Mouse (Mus musculus) midbrain, embryonic 14.5 days (tissue): ENCODE results near the gene Cacna1g. TPM values are rescaled to one million over a fixed set of nuclear protein-coding genes. Genes with fewer than 3 reads are reported as not detected.

Source experiments
- ATAC-seq: fragments of 200-750 bp; cut with Nextera tagmentation; 2 replicates; pipeline ENCODE4 v1.8.0; 2017; ENCODE audit warnings: moderate number of reproducible peaks, moderate library complexity; ENCODE audit not compliant: low FRiP score, low TSS enrichment
- DNase-seq: peaks from one replicate; pipeline ENCODE4 v3.0.0-alpha.2; 2015
- H3K27ac ChIP-seq: fragments of 300-500 bp; sonication (generic); replicated peaks from 2 replicates; pipeline ENCODE4 v1.5.1; 2014; ENCODE audit warnings: mild to moderate bottlenecking, low read depth, low read length, moderate library complexity
- H3K27me3 ChIP-seq: fragments of 300-500 bp; sonication (generic); 2 replicates; pipeline ENCODE4 v1.6.1; 2014; ENCODE audit warnings: low read length, control low read depth, mixed read lengths; ENCODE audit not compliant: control insufficient read depth, insufficient read depth
- H3K36me3 ChIP-seq: fragments of 300-500 bp; sonication (generic); 2 replicates; pipeline ENCODE4 v1.6.1; 2014; ENCODE audit warnings: low read length, control low read depth; ENCODE audit not compliant: control insufficient read depth, insufficient read depth
- H3K4me1 ChIP-seq: fragments of 300-500 bp; sonication (generic); 2 replicates; pipeline ENCODE4 v1.6.1; 2014; ENCODE audit warnings: mild to moderate bottlenecking, antibody characterized with exemption, low read length, control low read depth; ENCODE audit not compliant: control insufficient read depth, insufficient read depth
- H3K4me2 ChIP-seq: fragments of 300-500 bp; sonication (generic); 2 replicates; pipeline ENCODE4 v1.6.1; 2014; ENCODE audit warnings: mild to moderate bottlenecking, low read length, moderate library complexity
- H3K4me3 ChIP-seq: fragments of 300-500 bp; sonication (generic); replicated peaks from 2 replicates; pipeline ENCODE4 v1.5.1; 2014; ENCODE audit warnings: low read depth, low read length
- H3K9ac ChIP-seq: fragments of 300-500 bp; sonication (generic); replicated peaks from 2 replicates; pipeline ENCODE4 v1.6.1; 2014; ENCODE audit warnings: mild to moderate bottlenecking, low read length, moderate library complexity
- H3K9me3 ChIP-seq: fragments of 300-500 bp; sonication (generic); 2 replicates; pipeline ENCODE4 v1.6.1; 2016; ENCODE audit warnings: low read length, control low read depth, mixed read lengths; ENCODE audit not compliant: control insufficient read depth
- WGBS: fragments of 180-500 bp; shearing (Covaris S2); extraction: QIAGEN DNeasy Blood & Tissue Kit; methylation state at CpG from one replicate; pipeline ENCODE4 v1.1.7; 2014; 5-methylcytosine and 5-hydroxymethylcytosine counted together
- polyA plus RNA-seq: library from polyadenylated mRNA; unstranded; fragments of >200 nt; fragmentation: Nextera tagmentation; extraction: Ambion mirVana; gene quantifications from 2 replicates; pipeline ENCODE4 v1.2.1, GENCODE M21; 2014

Gene Cacna1g
- polyA plus RNA-seq, 1 experiment from 2014 or later: 20.1 TPM

DNA sequence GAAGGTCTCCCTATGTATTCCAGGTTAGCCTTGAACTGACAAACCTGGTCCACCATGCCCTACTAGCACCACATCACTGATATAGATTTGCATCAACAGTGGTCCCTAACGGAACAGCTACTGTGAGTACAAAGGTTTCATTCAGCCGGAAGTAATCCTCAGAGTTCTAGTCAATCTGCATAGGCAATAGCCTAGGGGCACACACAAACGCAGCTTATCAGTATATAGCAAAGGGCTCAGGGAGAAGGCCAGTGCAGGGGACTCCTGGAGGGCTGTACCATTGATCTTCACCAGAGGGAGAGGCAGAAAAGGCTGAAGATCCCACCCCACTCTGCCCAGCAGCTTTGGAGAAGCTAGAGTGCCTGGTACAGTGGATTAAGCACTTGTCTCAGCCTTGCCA lies 27.0 kb downstream of the Cacna1g start:
- no peaks in the 10 kb centered on the region for H3K27me3 ChIP-seq
- peaks cover 30% of the 10 kb centered on the region for H3K4me1 ChIP-seq
- H3K4me3 ChIP-seq: no peak overlapping the region
- no peak overlapping the region for H3K9ac ChIP-seq
- 7% methylated on average over 3 of the region's 3 CpGs for WGBS
- no peaks in the 10 kb centered on the region for H3K9me3 ChIP-seq
- DNase-seq: peak; percentile 61
- H3K4me2 ChIP-seq: no peak overlapping the region
- H3K27ac ChIP-seq: 0 out of 2 replicates have a peak overlapping the region, but pooled peaks have one; percentile 2
- peak; percentile 7; the same call in 1 of the 2 replicates for ATAC-seq
- peaks cover 16% of the 10 kb centered on the region for H3K36me3 ChIP-seq

GRCm38 (mm10) chr11:94445300-94445699 lies 28.7 kb downstream of the Cacna1g start:
- H3K36me3 ChIP-seq: peaks cover 16% of the 10 kb centered on the region
- H3K4me3 ChIP-seq: no peak overlapping the region
- DNase-seq (no peak), ATAC-seq (no peak)
- no peak overlapping the region for H3K4me2 ChIP-seq
- no peak overlapping the region for H3K27ac ChIP-seq
- no peak overlapping the region for H3K9ac ChIP-seq
- 40% methylated on average over 4 of the region's 4 CpGs for WGBS
- H3K4me1 ChIP-seq: peaks cover 45% of the 10 kb centered on the region
- no peaks in the 10 kb centered on the region for H3K9me3 ChIP-seq
- no peaks in the 10 kb centered on the region for H3K27me3 ChIP-seq

- 35% methylated on average over 5 of the region's 5 CpGs for WGBS
- ATAC-seq: no peak
- H3K27ac ChIP-seq: no peak overlapping the region
Observed at GRCm38 (mm10) chr11:94444829-94445228, 29.2 kb downstream of the Cacna1g start.

GRCm38 (mm10) chr11:94441752-94442151 lies 32.2 kb downstream of the Cacna1g start:
- Histone ChIP-seq H3K4me3 (no peak overlapping the region), H3K27me3 (no peaks in the 10 kb centered on the region), H3K27ac (peak overlapping the region; percentile 49; the same call in 1 of the 2 replicates), H3K4me2 (no peak overlapping the region), H3K9ac (no peak overlapping the region), H3K9me3 (no peaks in the 10 kb centered on the region), H3K36me3 (peaks cover 23% of the 10 kb centered on the region), H3K4me1 (peaks cover 39% of the 10 kb centered on the region)
- no peak for ATAC-seq
- no peak for DNase-seq
- 51% methylated on average over 9 of the region's 9 CpGs for WGBS

More at GRCm38 (mm10) chr11:94444829-94445228, 29.2 kb downstream of the Cacna1g start:
- no peak overlapping the region for H3K4me3 ChIP-seq
- H3K9ac ChIP-seq: no peak overlapping the region
- H3K27me3 ChIP-seq: no peaks in the 10 kb centered on the region
- peaks cover 16% of the 10 kb centered on the region for H3K36me3 ChIP-seq
- H3K4me1 ChIP-seq: peaks cover 47% of the 10 kb centered on the region
- no peak overlapping the region for H3K4me2 ChIP-seq
- H3K9me3 ChIP-seq: no peaks in the 10 kb centered on the region
- no peak for DNase-seq

DNA sequence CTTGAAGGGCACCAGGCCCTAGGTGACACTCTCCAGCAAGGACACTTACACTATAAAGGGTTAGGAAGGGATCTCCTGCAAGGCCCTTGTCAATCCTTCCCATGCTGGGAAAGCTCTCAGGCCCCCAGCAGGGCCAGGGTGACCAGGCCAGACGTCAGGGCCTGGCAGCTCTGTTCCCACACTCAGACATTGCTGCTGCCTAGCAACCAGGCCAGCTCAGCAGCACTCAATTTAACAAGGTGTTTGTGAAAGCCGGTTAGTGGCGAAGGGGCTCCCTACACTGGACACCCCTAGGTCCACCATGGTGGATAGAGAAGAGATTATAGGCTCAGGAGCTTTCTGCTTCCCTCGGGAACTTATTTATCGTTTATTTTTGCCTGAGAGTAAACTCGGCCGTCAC lies 32.9 kb downstream of the Cacna1g start:
- no peaks in the 10 kb centered on the region for H3K27me3 ChIP-seq
- H3K4me2 ChIP-seq: no peak overlapping the region
- H3K36me3 ChIP-seq: peaks cover 23% of the 10 kb centered on the region
- H3K27ac ChIP-seq: peak overlapping the region; percentile 49
- no peak overlapping the region for H3K4me3 ChIP-seq
- H3K4me1 ChIP-seq: peaks cover 38% of the 10 kb centered on the region
- peak; percentile 57 for DNase-seq
- no peak overlapping the region for H3K9ac ChIP-seq
- 17% methylated on average over 7 of the region's 7 CpGs for WGBS
- ATAC-seq: no peak
- H3K9me3 ChIP-seq: no peaks in the 10 kb centered on the region

- Histone ChIP-seq H3K27me3 (no peaks in the 10 kb centered on the region), H3K36me3 (peaks cover 23% of the 10 kb centered on the region), H3K9me3 (no peaks in the 10 kb centered on the region), H3K4me3 (no peak overlapping the region), H3K9ac (no peak overlapping the region), H3K4me2 (no peak overlapping the region), H3K27ac (no peak overlapping the region), H3K4me1 (peaks cover 32% of the 10 kb centered on the region)
- no peak for DNase-seq
- ATAC-seq: no peak
- 38% methylated on average over 6 of the region's 6 CpGs for WGBS
Observed at GRCm38 (mm10) chr11:94440421-94440820, 33.6 kb downstream of the Cacna1g start.

- ATAC-seq (peak; percentile 41; the same call in 1 of the 2 replicates), DNase-seq (no peak)
- 31% methylated on average over 9 of the region's 9 CpGs for WGBS
- Histone ChIP-seq H3K27ac (peak overlapping the region; percentile 72), H3K9me3 (no peaks in the 10 kb centered on the region), H3K36me3 (peaks cover 64% of the 10 kb centered on the region), H3K4me3 (no peak overlapping the region), H3K4me2 (no peak overlapping the region), H3K27me3 (no peaks in the 10 kb centered on the region), H3K9ac (no peak overlapping the region), H3K4me1 (peaks cover 42% of the 10 kb centered on the region)
Observed at GRCm38 (mm10) chr11:94429011-94429651, 44.9 kb downstream of the Cacna1g start.

DNA sequence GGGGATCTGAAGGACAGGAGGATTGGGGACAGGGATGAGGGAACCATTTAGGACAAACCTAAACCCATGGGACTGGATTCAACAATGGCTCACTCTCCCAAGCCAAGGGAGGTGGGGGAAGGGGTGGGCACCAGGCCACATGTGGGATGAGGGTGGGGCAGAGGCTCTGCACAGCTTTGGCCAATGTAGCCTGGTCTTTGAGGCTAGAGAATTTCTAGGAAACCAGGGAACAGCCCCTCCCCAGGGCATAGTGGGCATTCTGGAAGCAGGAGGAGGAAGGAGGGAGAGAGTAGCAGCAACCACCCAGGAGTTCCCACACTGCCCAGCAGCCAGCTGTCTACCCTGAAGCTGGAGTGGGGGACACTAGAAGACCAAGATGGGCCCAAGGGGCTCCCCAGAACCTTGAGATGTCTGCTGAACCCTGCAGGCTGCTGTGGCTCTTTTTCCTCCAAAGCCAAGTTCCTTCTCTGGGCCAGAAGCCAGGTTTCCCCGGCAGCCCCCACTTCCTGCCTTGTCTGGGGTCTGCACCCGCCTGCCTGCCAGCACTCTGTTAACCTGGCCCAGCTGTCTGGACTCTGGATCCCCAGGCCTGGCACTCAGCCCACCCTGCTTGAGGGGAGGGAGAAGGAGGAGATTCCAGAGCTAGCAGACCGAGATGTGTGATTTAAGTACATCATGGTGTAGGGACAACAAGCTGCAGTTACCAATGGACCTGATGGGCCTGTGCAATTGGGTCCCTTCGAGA lies 45.7 kb downstream of the Cacna1g start:
- 41% methylated on average over 4 of the region's 4 CpGs for WGBS
- H3K9me3 ChIP-seq: no peaks in the 10 kb centered on the region
- peaks cover 57% of the 10 kb centered on the region for H3K36me3 ChIP-seq
- no peak overlapping the region for H3K9ac ChIP-seq
- ATAC-seq (peak; percentile 71), DNase-seq (peak; percentile 87)
- H3K27me3 ChIP-seq: no peaks in the 10 kb centered on the region
- H3K4me2 ChIP-seq: no peak overlapping the region
- H3K4me3 ChIP-seq: no peak overlapping the region
- peak overlapping the region; percentile 72 for H3K27ac ChIP-seq
- peaks cover 42% of the 10 kb centered on the region for H3K4me1 ChIP-seq
